Mouse (Mus musculus): Measurements from ENCODE around the gene Litaf. TPM values are rescaled to one million over a fixed set of nuclear protein-coding genes. Genes with fewer than 3 reads are reported as not detected.

Gene Litaf
- total and polyA plus RNA-seq, 3 experiments = 25.7 to 50.1 TPM; not detected in 1

- H3K4me1 ChIP-seq (ENCODE audit: control insufficient read depth in 1 of 2, insufficient read depth in 2 of 2, low read length in 2 of 2) = peaks cover 0 to 14% of the 10 kb centered on the region in 2 experiments; a peak in 2 of 4 replicates
- H3K36me3 ChIP-seq (ENCODE audit: control insufficient read depth in 1 of 2, insufficient read depth in 2 of 2, low read length in 2 of 2) = peaks cover 7 to 10% of the 10 kb centered on the region in 2 experiments
- no peak overlapping the region for H3K27ac ChIP-seq (ENCODE audit: control insufficient read depth, low read depth, low read length)
- no peaks in the 10 kb centered on the region for H3K79me2 ChIP-seq (ENCODE audit: control insufficient read depth, insufficient read depth, low read length, poor library complexity)
- no peaks in the 10 kb centered on the region for H3K27me3 ChIP-seq (ENCODE audit: control insufficient read depth in 1 of 2, insufficient read depth in 2 of 2, low read length in 2 of 2)
- no peak overlapping the region for H3K4me3 ChIP-seq (ENCODE audit: control insufficient read depth in 1 of 2, insufficient read depth in 1 of 2, low read depth in 2 of 2, low read length in 2 of 2)
- no peaks in the 10 kb centered on the region for H3K9me3 ChIP-seq (replicated peaks; ENCODE audit: insufficient read depth, low read length)
- TF ChIP-seq TCF12 (IDR thresholded peaks at IDR 0.05; ENCODE audit: low read depth, low read length) = no peak
- TF ChIP-seq CHD2 (IDR thresholded peaks at IDR 0.05; ENCODE audit: low read length) = no peak
- no peak for TF ChIP-seq MYB (IDR thresholded peaks at IDR 0.05; ENCODE audit: low read depth, low read length)
- TF ChIP-seq ZKSCAN1 (IDR thresholded peaks at IDR 0.05; ENCODE audit: low read depth, low read length) = no peak
- TF ChIP-seq POLR2AphosphoS5 (IDR thresholded peaks at IDR 0.05; ENCODE audit: borderline replicate concordance, low read depth, low read length) = no peak
- TF ChIP-seq ZC3H11A (IDR thresholded peaks at IDR 0.05; ENCODE audit: low read depth, low read length) = no peak
- TF ChIP-seq MAZ (IDR thresholded peaks at IDR 0.05; ENCODE audit: low read depth, low read length) = no peak
- no peak for TF ChIP-seq MXI1 (IDR thresholded peaks at IDR 0.05; ENCODE audit: low read depth, low read length)
- TF ChIP-seq BHLHE40 (IDR thresholded peaks at IDR 0.05; ENCODE audit: borderline replicate concordance, low read depth, low read length) = no peak
- TF ChIP-seq EP300 (IDR thresholded peaks at IDR 0.05; ENCODE audit: low read depth in 1 of 2, low read length in 2 of 2) = no peak
- TF ChIP-seq POLR2AphosphoS2 (IDR thresholded peaks at IDR 0.05; ENCODE audit: low read length) = no peak
- TF ChIP-seq ELF1 (IDR thresholded peaks at IDR 0.05; ENCODE audit: low read depth, low read length) = no peak
- TF ChIP-seq RAD21 (IDR thresholded peaks at IDR 0.05; ENCODE audit: low read depth, low read length) = no peak
- TF ChIP-seq MAX (IDR thresholded peaks at IDR 0.05; ENCODE audit: low read length) = no peak
- no peak for TF ChIP-seq MAFK (IDR thresholded peaks at IDR 0.05; ENCODE audit: borderline replicate concordance, low read depth, low read length)
- TF ChIP-seq TAL1 (IDR thresholded peaks at IDR 0.05; ENCODE audit: low read length) = no peak
- no peak for TF ChIP-seq POLR2A (IDR thresholded peaks at IDR 0.05; ENCODE audit: control insufficient read depth in 1 of 2, insufficient read depth in 1 of 2, low read depth in 1 of 2, low read length in 2 of 2, poor library complexity in 1 of 2)
- H3K9ac ChIP-seq (ENCODE audit: control insufficient read depth, low read depth, low read length, poor library complexity, severe bottlenecking) = no peak overlapping the region
- DNase-seq (ENCODE audit: low read depth, low spot score) = peak; percentile 29
Measured at GRCm38 (mm10) chr16:10965034-10965433, 100.9 kb downstream of the Litaf start.

GRCm38 (mm10) chr16:10960916-10961315 lies 105.0 kb downstream of the Litaf start:
- H3K27me3 ChIP-seq (ENCODE audit: control insufficient read depth in 1 of 2, insufficient read depth in 2 of 2, low read length in 2 of 2) = no peaks in the 10 kb centered on the region
- peaks cover 7 to 11% of the 10 kb centered on the region in 2 experiments for H3K36me3 ChIP-seq (ENCODE audit: control insufficient read depth in 1 of 2, insufficient read depth in 2 of 2, low read length in 2 of 2)
- no peaks in the 10 kb centered on the region for H3K9me3 ChIP-seq (replicated peaks; ENCODE audit: insufficient read depth, low read length)
- H3K4me3 ChIP-seq (ENCODE audit: control insufficient read depth in 1 of 2, insufficient read depth in 1 of 2, low read depth in 2 of 2, low read length in 2 of 2) = no peak overlapping the region
- no peak overlapping the region for H3K27ac ChIP-seq (ENCODE audit: control insufficient read depth, low read depth, low read length)
- no peak overlapping the region for H3K9ac ChIP-seq (ENCODE audit: control insufficient read depth, low read depth, low read length, poor library complexity, severe bottlenecking)
- H3K79me2 ChIP-seq (ENCODE audit: control insufficient read depth, insufficient read depth, low read length, poor library complexity) = no peaks in the 10 kb centered on the region
- TF ChIP-seq ZKSCAN1 (IDR thresholded peaks at IDR 0.05; ENCODE audit: low read depth, low read length) = no peak
- no peak for TF ChIP-seq POLR2A (IDR thresholded peaks at IDR 0.05; ENCODE audit: control insufficient read depth in 1 of 2, insufficient read depth in 1 of 2, low read depth in 1 of 2, low read length in 2 of 2, poor library complexity in 1 of 2)
- TF ChIP-seq USF2 (IDR thresholded peaks at IDR 0.05; ENCODE audit: borderline replicate concordance in 1 of 2, insufficient read depth in 1 of 2, low read depth in 1 of 2, low read length in 2 of 2) = no peak
- no peak for TF ChIP-seq MAZ (IDR thresholded peaks at IDR 0.05; ENCODE audit: low read depth, low read length)
- no peak for TF ChIP-seq MYC (IDR thresholded peaks at IDR 0.05; ENCODE audit: low read depth, low read length)
- DNase-seq (ENCODE audit: low read depth, low spot score) = no peak
- H3K4me1 ChIP-seq (ENCODE audit: control insufficient read depth in 1 of 2, insufficient read depth in 2 of 2, low read length in 2 of 2) = peaks cover 0 to 14% of the 10 kb centered on the region in 2 experiments; a peak in 2 of 4 replicates

Data from MEL (cell line).